Mouse (Mus musculus): ENCODE measurements at regions not wholly inside any gene's neighbourhood (a gene's known extent, or its start where the extent isn't known, plus 50 kb on each side); places are given as distances from the start of the nearest gene placed in this dataset.

- DNase-seq (ENCODE audit: low spot score): no peak
Measured at GRCm38 (mm10) chr7:68686396-68687139, 62.5 kb downstream of the Arrdc4 start.

GRCm38 (mm10) chr7:68682929-68683643, 66.0 kb downstream of the Arrdc4 start:
- DNase-seq (ENCODE audit: low spot score): no peak

- DNase-seq (ENCODE audit: low spot score): no peak
Measured at GRCm38 (mm10) chr7:68682318-68682728, 66.7 kb downstream of the Arrdc4 start.

- no peak for DNase-seq (ENCODE audit: low spot score)
Measured at GRCm38 (mm10) chr7:68679770-68680169, 69.3 kb downstream of the Arrdc4 start.

- no peak for DNase-seq (ENCODE audit: low spot score)
Measured at GRCm38 (mm10) chr7:68667790-68668732, 81.0 kb downstream of the Arrdc4 start.

- DNase-seq (ENCODE audit: low spot score): no peak
Measured at GRCm38 (mm10) chr7:68667215-68667614, 81.8 kb downstream of the Arrdc4 start.

GRCm38 (mm10) chr7:68656354-68656753, 92.7 kb downstream of the Arrdc4 start:
- DNase-seq (ENCODE audit: low spot score): no peak

- no peak for DNase-seq (ENCODE audit: low spot score)
Measured at GRCm38 (mm10) chr7:68653534-68653933, 95.5 kb downstream of the Arrdc4 start.

- DNase-seq (ENCODE audit: low spot score): no peak
Measured at GRCm38 (mm10) chr7:68651418-68651817, 97.6 kb downstream of the Arrdc4 start.

GRCm38 (mm10) chr7:68637556-68638215, 111.4 kb downstream of the Arrdc4 start:
- no peak for DNase-seq (ENCODE audit: low spot score)

GRCm38 (mm10) chr7:68621080-68621479, 128.0 kb downstream of the Arrdc4 start:
- no peak for DNase-seq (ENCODE audit: low spot score)

- no peak for DNase-seq (ENCODE audit: low spot score)
Measured at GRCm38 (mm10) chr7:68610499-68610898, 138.5 kb downstream of the Arrdc4 start.

GRCm38 (mm10) chr7:68607170-68607569, 141.9 kb downstream of the Arrdc4 start:
- DNase-seq (ENCODE audit: low spot score): no peak

- DNase-seq (ENCODE audit: low spot score): no peak
Measured at GRCm38 (mm10) chr7:68606278-68606677, 142.8 kb downstream of the Arrdc4 start.

- DNase-seq (ENCODE audit: low spot score): no peak
Measured at GRCm38 (mm10) chr7:68603711-68604110, 145.3 kb downstream of the Arrdc4 start.

- no peak for DNase-seq (ENCODE audit: low spot score)
Measured at GRCm38 (mm10) chr7:68602003-68602402, 147.0 kb downstream of the Arrdc4 start.

- DNase-seq (ENCODE audit: low spot score): no peak
Measured at GRCm38 (mm10) chr7:68594017-68594386, 155.0 kb downstream of the Arrdc4 start.

GRCm38 (mm10) chr7:68593344-68594016, 155.6 kb downstream of the Arrdc4 start:
- no peak for DNase-seq (ENCODE audit: low spot score)

GRCm38 (mm10) chr7:68582540-68583325, 166.3 kb downstream of the Arrdc4 start:
- no peak for DNase-seq (ENCODE audit: low spot score)

GRCm38 (mm10) chr7:68580650-68581049, 168.4 kb downstream of the Arrdc4 start:
- peak; percentile 7 for DNase-seq (ENCODE audit: low spot score)

Measured in MN1 (cell line).